Mouse (Mus musculus): ENCODE results near the gene Bst2. TPM values are rescaled to one million over a fixed set of nuclear protein-coding genes. Genes with fewer than 3 reads are reported as not detected.

The Bst2 gene
- 73.2 TPM for polyA plus RNA-seq (2017; shearing (Covaris generic))

GRCm38 (mm10) chr8:71537028-71537867, at the start of gene Bst2:
TSS of gene Bst2 (minus strand) at chr8:71537456.

GRCm38 (mm10) chr8:71568387-71568937, 31.2 kb upstream of the Bst2 start, which contains the start of gene Slc27a1:
TSS of gene Slc27a1 (plus strand) at chr8:71568882.

GRCm38 (mm10) chr8:71566501-71566900, 29.2 kb upstream of the Bst2 start, which contains the start of gene Nxnl1:
TSS of gene Nxnl1 (minus strand) at chr8:71566601.

GRCm38 (mm10) chr8:71558071-71558957, 21.1 kb upstream of the Bst2 start, which contains the start of gene Tmem221:
TSS of gene Tmem221 (minus strand) at chr8:71558871.

GRCm38 (mm10) chr8:71542632-71543343, 5.5 kb upstream of the Bst2 start, which contains the start of gene Mvb12a:
TSS of gene Mvb12a (plus strand) at chr8:71542922.

GRCm38 (mm10) chr8:71525226-71526050, 11.8 kb downstream of the Bst2 start, which contains the start of gene Ccdc194:
TSS of gene Ccdc194 (minus strand) at chr8:71525711.

GRCm38 (mm10) chr8:71511644-71512043, 25.6 kb downstream of the Bst2 start, which contains the start of gene Plvap:
TSS of gene Plvap (minus strand) at chr8:71511752.

GRCm38 (mm10) chr8:71487691-71488445, 49.4 kb downstream of the Bst2 start, which contains the start of gene Gtpbp3:
TSS of gene Gtpbp3 (plus strand) at chr8:71488103.

GRCm38 (mm10) chr8:71485142-71486135, 51.8 kb downstream of the Bst2 start, which contains the start of gene Ano8:
TSS of gene Ano8 (minus strand) at chr8:71485963.

Other genes with a start within 250 kb of the Bst2 start
- gene Use1, start 170.6 kb downstream of the Bst2 start, polyA plus RNA-seq (2017; shearing (Covaris generic)), result 205 TPM
- 20.8 TPM for gene Ocel1, start 166.2 kb downstream of the Bst2 start, polyA plus RNA-seq (2017; shearing (Covaris generic))
- gene Nr2f6, start 155.5 kb downstream of the Bst2 start, polyA plus RNA-seq (2017; shearing (Covaris generic)), result 7.0 TPM
- 0.09 TPM for gene Ushbp1, start 141.7 kb downstream of the Bst2 start, polyA plus RNA-seq (2017; shearing (Covaris generic))
- gene Babam1, start 140.6 kb downstream of the Bst2 start, polyA plus RNA-seq (2017; shearing (Covaris generic)), result 70.4 TPM
- gene Ankle1, start 131.4 kb downstream of the Bst2 start, polyA plus RNA-seq (2017; shearing (Covaris generic)), result 0.52 TPM
- 103 TPM for gene Abhd8, start 73.8 kb downstream of the Bst2 start, polyA plus RNA-seq (2017; shearing (Covaris generic))
- 23.3 TPM for gene Mrpl34, start 72.5 kb downstream of the Bst2 start, polyA plus RNA-seq (2017; shearing (Covaris generic))
- 138 TPM for gene Dda1, start 68.3 kb downstream of the Bst2 start, polyA plus RNA-seq (2017; shearing (Covaris generic))
- 15.7 TPM for gene Ano8, start 51.5 kb downstream of the Bst2 start, polyA plus RNA-seq (2017; shearing (Covaris generic))
- gene Gtpbp3, start 49.4 kb downstream of the Bst2 start, polyA plus RNA-seq (2017; shearing (Covaris generic)), result 4.0 TPM
- not detected for gene Plvap, start 25.7 kb downstream of the Bst2 start, polyA plus RNA-seq (2017; shearing (Covaris generic))
- gene Ccdc194, start 11.7 kb downstream of the Bst2 start, polyA plus RNA-seq (2017; shearing (Covaris generic)), result not detected
- 58.6 TPM for gene Mvb12a, start 5.5 kb upstream of the Bst2 start, polyA plus RNA-seq (2017; shearing (Covaris generic))
- 5.7 TPM for gene Tmem221, start 21.4 kb upstream of the Bst2 start, polyA plus RNA-seq (2017; shearing (Covaris generic))
- gene Nxnl1, start 29.1 kb upstream of the Bst2 start, polyA plus RNA-seq (2017; shearing (Covaris generic)), result 0.50 TPM
- 18.4 TPM for gene Slc27a1, start 31.4 kb upstream of the Bst2 start, polyA plus RNA-seq (2017; shearing (Covaris generic))
- gene Pgls, start 54.7 kb upstream of the Bst2 start, polyA plus RNA-seq (2017; shearing (Covaris generic)), result 79.8 TPM
- 4.3 TPM for gene Fam129c, start 60.2 kb upstream of the Bst2 start, polyA plus RNA-seq (2017; shearing (Covaris generic))
- gene Colgalt1, start 73.5 kb upstream of the Bst2 start, polyA plus RNA-seq (2017; shearing (Covaris generic)), result 30.8 TPM
- gene Unc13a, start 134.3 kb upstream of the Bst2 start, polyA plus RNA-seq (2017; shearing (Covaris generic)), result 0.15 TPM
- 80.1 TPM for gene Jak3, start 138.8 kb upstream of the Bst2 start, polyA plus RNA-seq (2017; shearing (Covaris generic))
- gene Insl3, start 151.8 kb upstream of the Bst2 start, polyA plus RNA-seq (2017; shearing (Covaris generic)), result 22.9 TPM
- 3.0 TPM for gene B3gnt3, start 164.3 kb upstream of the Bst2 start, polyA plus RNA-seq (2017; shearing (Covaris generic))
- gene Fcho1, start 188.3 kb upstream of the Bst2 start, polyA plus RNA-seq (2017; shearing (Covaris generic)), result 154 TPM

Data from effector memory CD4-positive, alpha-beta T cell, adult 5 months (primary cell).